Mouse (Mus musculus): Measurements from ENCODE around the gene Kat2b. TPM values are rescaled to one million over a fixed set of nuclear protein-coding genes. Genes with fewer than 3 reads are reported as not detected.
"Not testable (repeated sequence)": the region's sequence is repeated elsewhere in the genome, so short reads cannot be mapped to it uniquely, and the experiment has no call there.

The Kat2b gene
- total RNA-seq, 1 experiment, result 25.1 TPM

GRCm38 (mm10) chr17:53718474-53718873 lies 151.8 kb downstream of the Kat2b start:
- no peak for DNase-seq (ENCODE audit: low read depth, low spot score)
- Histone ChIP-seq H3K9me3 (ENCODE audit: control insufficient read depth, insufficient read depth, low read depth, low read length) (no peaks in the 10 kb centered on the region), H3K27ac (ENCODE audit: insufficient read depth, low read depth, low read length, poor library complexity, severe bottlenecking) (no peak overlapping the region), H3K4me1 (ENCODE audit: control insufficient read depth in 2 of 2, insufficient read depth in 2 of 2, low read length in 2 of 2, poor library complexity in 1 of 2) (no peaks in the 10 kb centered on the region), H3K4me3 (ENCODE audit: insufficient read depth in 1 of 2, low read depth in 1 of 2, low read length in 2 of 2, poor library complexity in 1 of 2, severe bottlenecking in 1 of 2) (no peak overlapping the region), H3K36me3 (ENCODE audit: control insufficient read depth, insufficient read depth, low read length, poor library complexity, severe bottlenecking) (no peaks in the 10 kb centered on the region), H3K9ac (ENCODE audit: insufficient read depth, low read depth, low read length, poor library complexity, severe bottlenecking) (no peak overlapping the region)
- in situ Hi-C loops (cut with MboI; ENCODE audit: low sequenced_read_pairs in 2 of 2, unreplicated experiment in 2 of 2), result no loop called here
- TF ChIP-seq ZC3H11A (IDR thresholded peaks at IDR 0.05; ENCODE audit: borderline replicate concordance, low read depth, low read length) (no peak), CHD2 (IDR thresholded peaks at IDR 0.05; ENCODE audit: low read depth, low read length) (no peak), MAFK (IDR thresholded peaks at IDR 0.05; ENCODE audit: insufficient read depth, low read depth, low read length) (no peak), HCFC1 (IDR thresholded peaks at IDR 0.05; ENCODE audit: borderline replicate concordance, insufficient read depth, low read length) (no peak), ZNF384 (IDR thresholded peaks at IDR 0.05; ENCODE audit: low read depth, low read length) (no peak)

- H3K9me3 ChIP-seq (ENCODE audit: control insufficient read depth, insufficient read depth, low read depth, low read length); in situ Hi-C loops (cut with MboI; ENCODE audit: low sequenced_read_pairs in 2 of 2, unreplicated experiment in 2 of 2); H3K36me3 ChIP-seq (ENCODE audit: control insufficient read depth, insufficient read depth, low read length, poor library complexity, severe bottlenecking); H3K27ac ChIP-seq (ENCODE audit: insufficient read depth, low read depth, low read length, poor library complexity, severe bottlenecking); H3K4me3 ChIP-seq (ENCODE audit: insufficient read depth in 1 of 2, low read depth in 1 of 2, low read length in 2 of 2, poor library complexity in 1 of 2, severe bottlenecking in 1 of 2); H3K4me1 ChIP-seq (ENCODE audit: control insufficient read depth in 2 of 2, insufficient read depth in 2 of 2, low read length in 2 of 2, poor library complexity in 1 of 2); H3K9ac ChIP-seq (ENCODE audit: insufficient read depth, low read depth, low read length, poor library complexity, severe bottlenecking); DNase-seq (ENCODE audit: low read depth, low spot score): not testable (repeated sequence)
These were observed 152.3 kb downstream of the Kat2b start for GRCm38 (mm10) chr17:53718916-53719315.

Other genes with a start within 250 kb of the Kat2b start
- gene Efhb, start 103.5 kb upstream of the Kat2b start, total RNA-seq (2012; rRNA removed), result 0.40 and 0.85 TPM in 2 replicates
- 32.7 and 50.5 TPM in 2 replicates for gene Rab5a, start 87.6 kb upstream of the Kat2b start, total RNA-seq (2012; rRNA removed)
- gene Pp2d1, start 27.4 kb upstream of the Kat2b start, total RNA-seq (2012; rRNA removed), result 0.31 and 0.48 TPM in 2 replicates
- 23.8 and 26.5 TPM in 2 replicates for gene Sgo1, start 122.5 kb downstream of the Kat2b start, total RNA-seq (2012; rRNA removed)